Comparison of ENCODE assay signal across 8 mouse cellular contexts in genomic region chr12:16531956-16532859, GRCm38 (mm10).
A peak's percentile ranks its signal among the peaks of the same experiment; 100 is the strongest.
DNase-seq lines count a peak whose midpoint lies in the region; ATAC-seq lines count a peak whose summit lies in the region.

No protein-coding gene starts in this region.

- H3K4me1 ChIP-seq in forebrain, embryonic 11.5 days (replicated peaks; ENCODE audit: control insufficient read depth, insufficient read depth, low read length) = peaks cover 3% of the 10 kb centered on the region; the same call in 1 of the 2 replicates
- H3K4me1 ChIP-seq in hindbrain, embryonic 12.5 days = peaks cover 11% of the 10 kb centered on the region

- 81% methylated on average over 15 of the region's 15 CpGs for WGBS in forebrain, embryonic 11.5 days
- 76% methylated on average over 15 of the region's 15 CpGs for WGBS in hindbrain, embryonic 12.5 days
- 18% methylated on average over 15 of the region's 15 CpGs for WGBS in macrophage (ENCODE audit: missing documents)

- H3K9me3 ChIP-seq in forebrain, embryonic 11.5 days (ENCODE audit: control insufficient read depth, low read length) = no peaks in the 10 kb centered on the region
- no peaks in the 10 kb centered on the region for H3K9me3 ChIP-seq in hindbrain, embryonic 12.5 days (replicated peaks)

- H3K36me3 ChIP-seq in forebrain, embryonic 11.5 days (ENCODE audit: control insufficient read depth, insufficient read depth, low read length) = no peaks in the 10 kb centered on the region
- H3K36me3 ChIP-seq in hindbrain, embryonic 12.5 days = peaks cover 9% of the 10 kb centered on the region; the same call in 1 of the 2 replicates
- H3K36me3 ChIP-seq in macrophage (ENCODE audit: inconsistent target) = 0 out of 2 replicates have a peak, but pooled peaks cover 4% of the 10 kb centered on the region

- H3K27me3 ChIP-seq in forebrain, embryonic 11.5 days (ENCODE audit: control insufficient read depth, insufficient read depth, low read length) = no peaks in the 10 kb centered on the region
- no peaks in the 10 kb centered on the region for H3K27me3 ChIP-seq in hindbrain, embryonic 12.5 days

- peak overlapping the region; percentile 23; the same call in 1 of the 2 replicates for H3K9ac ChIP-seq in forebrain, embryonic 11.5 days (ENCODE audit: low read length)
- no peak overlapping the region for H3K9ac ChIP-seq in hindbrain, embryonic 12.5 days

- no peak overlapping the region for H3K27ac ChIP-seq in forebrain, embryonic 11.5 days (ENCODE audit: low read depth, low read length)
- H3K27ac ChIP-seq in hindbrain, embryonic 12.5 days = no peak overlapping the region
- H3K27ac ChIP-seq in macrophage = peak overlapping the region; percentile 81

- no peak; the same call in 1 of the 2 replicates for ATAC-seq in forebrain, embryonic 11.5 days (replicated peaks; ENCODE audit: low FRiP score)
- ATAC-seq in hindbrain, embryonic 12.5 days (ENCODE audit: low FRiP score) = peak; percentile 38; the same call in 1 of the 2 replicates

- no peaks in the 10 kb centered on the region for H3K79me2 ChIP-seq in macrophage (ENCODE audit: inconsistent target)

- H3K4me2 ChIP-seq in forebrain, embryonic 11.5 days (ENCODE audit: low read depth, low read length, severe bottlenecking) = no peak overlapping the region
- no peak overlapping the region for H3K4me2 ChIP-seq in hindbrain, embryonic 12.5 days (replicated peaks)

- H3K4me3 ChIP-seq in forebrain, embryonic 11.5 days (ENCODE audit: low read depth, low read length) = no peak overlapping the region
- H3K4me3 ChIP-seq in hindbrain, embryonic 12.5 days = no peak overlapping the region
- H3K4me3 ChIP-seq in macrophage (ENCODE audit: inconsistent target) = peak overlapping the region; percentile 5; the same call in 1 of the 2 replicates

- peak; percentile 17 to 32 for DNase-seq in frontal cortex, postnatal 14 days (ENCODE audit: low spot score in 2 of 2)
- no peak for DNase-seq in frontal cortex, postnatal 25 days (ENCODE audit: low spot score in 2 of 2)
- DNase-seq in CD4-positive helper T cell, adult 2 months (ENCODE audit: low read depth, low spot score) = peak; percentile 91
- no peak for DNase-seq in forebrain, embryonic 11.5 days (ENCODE audit: low spot score)
- DNase-seq in spleen, postnatal 36 days (ENCODE audit: low spot score in 2 of 2) = peak; percentile 80 to 81
- DNase-seq in retina, embryonic 14.5 days (ENCODE audit: low spot score) = no peak

Comparison
In these comparisons a context has a peak if more than half of its experiments do, and no peak if none do; other contexts are left out.
1. DNase-seq: peak in frontal cortex, postnatal 14 days (2 of 2), CD4-positive helper T cell, adult 2 months (single experiment) and spleen, postnatal 36 days (2 of 2); none in frontal cortex, postnatal 25 days (0 of 2), forebrain, embryonic 11.5 days (single experiment) and retina, embryonic 14.5 days (single experiment).